Mouse (Mus musculus) embryonic facial prominence, embryonic 14.5 days (tissue): ENCODE results near the gene Cwc22. TPM values are rescaled to one million over a fixed set of nuclear protein-coding genes. Genes with fewer than 3 reads are reported as not detected.
"Not testable (repeated sequence)": the region's sequence is repeated elsewhere in the genome, so short reads cannot be mapped to it uniquely, and the experiment has no call there.

ENCODE experiments used
- ATAC-seq: fragments of 200-750 bp; cut with Nextera tagmentation; 2 replicates; pipeline ENCODE4 v1.8.0; 2017; ENCODE audit warnings: low read depth, moderate number of reproducible peaks, moderate TSS enrichment
- DNase-seq: peaks from one replicate; pipeline ENCODE4 v3.0.0-alpha.2; 2015; ENCODE audit warnings: low spot score
- H3K27ac ChIP-seq: fragments of 300-500 bp; sonication (generic); replicated peaks from 2 replicates; pipeline ENCODE4 v1.5.1; 2014; ENCODE audit warnings: low read depth, mild to moderate bottlenecking, low read length, moderate library complexity
- H3K27me3 ChIP-seq: fragments of 300-500 bp; sonication (generic); replicated peaks from 2 replicates; pipeline ENCODE4 v1.6.1; 2014; ENCODE audit warnings: low read length; ENCODE audit not compliant: control insufficient read depth, insufficient read depth
- H3K36me3 ChIP-seq: fragments of 300-500 bp; sonication (generic); 2 replicates; pipeline ENCODE4 v1.6.1; 2014; ENCODE audit warnings: low read length, mixed read lengths; ENCODE audit not compliant: control insufficient read depth, insufficient read depth
- H3K4me1 ChIP-seq: fragments of 300-500 bp; sonication (generic); 2 replicates; pipeline ENCODE4 v1.6.1; 2014; ENCODE audit warnings: antibody characterized with exemption, low read length; ENCODE audit not compliant: control insufficient read depth, insufficient read depth
- H3K4me2 ChIP-seq: fragments of 300-500 bp; sonication (generic); 2 replicates; pipeline ENCODE4 v1.6.1; 2014; ENCODE audit warnings: low read depth, mild to moderate bottlenecking, low read length, moderate library complexity, mixed read lengths
- H3K4me3 ChIP-seq: fragments of 300-500 bp; sonication (generic); 2 replicates; pipeline ENCODE4 v1.5.1; 2014; ENCODE audit warnings: low read depth, mild to moderate bottlenecking, low read length
- H3K9ac ChIP-seq: fragments of 300-500 bp; sonication (generic); 2 replicates; pipeline ENCODE4 v1.6.1; 2014; ENCODE audit warnings: low read depth, mild to moderate bottlenecking, low read length, moderate library complexity, mixed read lengths
- H3K9me3 ChIP-seq: fragments of 300-500 bp; sonication (generic); 2 replicates; pipeline ENCODE4 v1.6.1; 2016; ENCODE audit warnings: low read length; ENCODE audit not compliant: control insufficient read depth
- WGBS: fragments of 180-500 bp; shearing (Covaris S2); extraction: QIAGEN DNeasy Blood & Tissue Kit; methylation state at CpG from one replicate; pipeline ENCODE4 v1.1.7; 2014; 5-methylcytosine and 5-hydroxymethylcytosine counted together
- polyA plus RNA-seq: library from polyadenylated mRNA; unstranded; fragments of >200 nt; fragmentation: Nextera tagmentation; extraction: Ambion mirVana; gene quantifications from 2 replicates; pipeline ENCODE4 v1.2.1, GENCODE M21; 2014

Gene Cwc22
- polyA plus RNA-seq, 1 experiment from 2014 or later: 26.6 TPM

DNA sequence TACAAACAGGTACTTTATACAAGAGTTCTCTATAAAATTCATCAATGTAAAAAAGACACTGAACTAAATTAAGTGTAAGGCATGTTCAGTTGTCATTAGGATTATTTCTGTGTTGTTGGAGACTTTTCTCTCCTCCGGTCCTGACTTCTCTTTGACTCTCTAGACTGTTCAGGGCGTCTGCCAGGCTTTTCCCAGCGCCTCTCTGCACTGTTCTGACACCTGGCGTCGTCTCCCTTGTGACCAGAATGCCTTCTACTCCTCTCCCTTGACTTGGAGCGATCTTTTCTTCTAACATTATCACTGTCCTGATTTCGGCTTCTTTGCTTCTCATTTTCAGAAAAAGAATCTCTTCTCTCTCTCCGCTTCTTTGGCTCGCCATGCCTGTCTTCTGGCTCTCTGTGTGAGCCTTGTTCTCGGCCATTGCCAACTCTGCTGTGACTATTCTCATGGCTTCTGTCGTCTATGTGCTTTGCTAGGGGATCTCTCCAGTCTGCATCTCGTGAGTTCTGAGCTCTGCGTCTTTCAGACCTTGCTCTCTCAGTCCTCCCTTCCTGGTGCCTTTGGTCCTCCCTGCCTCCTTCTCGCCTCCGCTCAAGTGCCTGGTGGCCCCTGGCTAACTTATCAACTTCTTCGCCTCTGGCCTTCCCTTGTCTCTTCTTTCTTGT is 50.1 kb downstream of the Cwc22 start:
- H3K36me3 ChIP-seq: peaks cover 72% of the 10 kb centered on the region
- not testable (repeated sequence) for H3K9ac ChIP-seq, H3K27me3 ChIP-seq, H3K4me1 ChIP-seq, H3K9me3 ChIP-seq, ATAC-seq, H3K4me2 ChIP-seq, DNase-seq, H3K4me3 ChIP-seq, H3K27ac ChIP-seq
- 95% methylated on average over 16 of the region's 16 CpGs for WGBS

DNA sequence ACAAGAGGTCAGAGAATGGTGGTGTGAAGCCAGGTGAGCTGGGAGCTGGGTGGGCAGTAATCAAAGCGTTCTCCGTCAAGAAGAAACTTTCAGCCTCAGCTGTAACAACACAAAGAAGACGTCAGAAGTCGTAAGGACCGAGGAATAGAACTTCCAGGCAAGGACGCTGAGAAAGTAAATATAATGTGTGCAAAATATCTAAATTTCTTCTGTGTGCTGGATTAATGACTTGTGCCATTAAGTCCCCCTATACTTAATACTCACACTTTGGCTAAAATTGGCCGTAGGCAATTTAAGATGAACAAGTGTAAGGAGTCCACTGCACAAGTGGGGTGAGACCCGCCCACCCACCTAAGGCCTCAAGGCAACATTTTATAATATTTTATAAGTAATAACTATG is 51.3 kb downstream of the Cwc22 start:
- Histone ChIP-seq H3K9ac (no peak overlapping the region), H3K4me2 (no peak overlapping the region), H3K36me3 (peaks cover 65% of the 10 kb centered on the region), H3K9me3 (0 out of 2 replicates have a peak, but pooled peaks cover 7% of the 10 kb centered on the region), H3K4me3 (no peak overlapping the region), H3K27ac (no peak overlapping the region), H3K4me1 (no peaks in the 10 kb centered on the region), H3K27me3 (no peaks in the 10 kb centered on the region)
- WGBS: 91% methylated on average over 8 of the region's 8 CpGs
- ATAC-seq: no peak
- no peak for DNase-seq

- H3K9ac ChIP-seq: no peak overlapping the region
- no peak for DNase-seq
- WGBS: 95% methylated on average over 8 of the region's 8 CpGs
- no peak overlapping the region for H3K27ac ChIP-seq
- peaks cover 51% of the 10 kb centered on the region for H3K36me3 ChIP-seq
- H3K4me3 ChIP-seq: no peak overlapping the region
- H3K9me3 ChIP-seq: 0 out of 2 replicates have a peak, but pooled peaks cover 7% of the 10 kb centered on the region
- H3K4me2 ChIP-seq: no peak overlapping the region
- H3K4me1 ChIP-seq: no peaks in the 10 kb centered on the region
- no peaks in the 10 kb centered on the region for H3K27me3 ChIP-seq
- ATAC-seq: no peak
Observed at GRCm38 (mm10) chr2:77893505-77893904, 52.7 kb downstream of the Cwc22 start.

DNA sequence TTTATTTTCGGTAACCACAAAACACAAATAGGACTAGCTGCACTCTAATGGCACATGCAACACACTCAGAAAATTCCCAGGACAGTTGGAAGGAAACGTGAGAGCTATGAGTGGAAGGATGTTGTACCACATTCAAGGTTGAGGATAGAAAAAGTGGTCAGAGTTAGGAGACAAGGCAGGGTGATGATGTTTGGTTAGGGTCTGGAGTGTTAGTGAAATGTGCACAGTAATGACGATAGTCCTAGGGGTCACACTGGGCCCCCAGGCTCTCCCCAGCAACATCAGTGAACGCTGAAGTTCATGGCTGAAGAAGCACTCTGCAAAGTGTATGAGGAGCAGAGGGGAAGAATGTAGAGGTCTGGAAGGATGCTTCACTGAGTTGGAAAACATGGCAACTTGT is 53.6 kb downstream of the Cwc22 start:
- 87% methylated on average over 4 of the region's 4 CpGs for WGBS
- no peak overlapping the region for H3K27ac ChIP-seq
- no peak for ATAC-seq

GRCm38 (mm10) chr2:77890836-77891438 is 55.2 kb downstream of the Cwc22 start:
- Histone ChIP-seq H3K27me3 (no peaks in the 10 kb centered on the region), H3K4me3 (no peak overlapping the region), H3K27ac (no peak overlapping the region), H3K4me1 (no peaks in the 10 kb centered on the region), H3K36me3 (peaks cover 33% of the 10 kb centered on the region), H3K4me2 (no peak overlapping the region), H3K9ac (no peak overlapping the region), H3K9me3 (0 out of 2 replicates have a peak, but pooled peaks cover 7% of the 10 kb centered on the region)
- 95% methylated on average over 5 of the region's 5 CpGs for whole genome bisulfite sequencing
- DNase-seq (no peak), ATAC-seq (no peak)

More for the DNA sequence above, 53.6 kb downstream of the Cwc22 start:
- Histone ChIP-seq H3K4me1 (no peaks in the 10 kb centered on the region), H3K4me3 (no peak overlapping the region), H3K36me3 (peaks cover 41% of the 10 kb centered on the region), H3K9me3 (0 out of 2 replicates have a peak, but pooled peaks cover 7% of the 10 kb centered on the region), H3K9ac (no peak overlapping the region), H3K27me3 (no peaks in the 10 kb centered on the region), H3K4me2 (no peak overlapping the region)
- DNase-seq: no peak

DNA sequence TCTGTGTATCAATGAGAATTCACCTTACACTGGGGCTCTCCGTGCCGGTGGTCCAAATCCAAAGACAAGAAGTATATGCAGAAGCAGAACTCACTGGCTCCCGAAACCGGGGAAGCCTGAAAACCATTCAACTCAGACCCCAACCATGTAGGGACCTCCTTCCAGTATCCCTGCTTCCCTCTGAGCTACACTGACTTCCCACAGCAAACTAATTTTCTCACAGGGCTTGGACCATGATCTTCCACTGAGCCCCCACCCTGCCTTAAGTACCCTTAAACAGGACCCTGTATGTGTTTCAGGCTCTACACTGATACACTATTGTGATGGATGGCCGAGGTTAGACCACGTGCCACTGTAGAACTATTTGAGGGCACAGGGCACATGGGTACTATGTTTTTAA is 56.2 kb downstream of the Cwc22 start:
- 92% methylated on average over 6 of the region's 6 CpGs for WGBS
- ATAC-seq (no peak), DNase-seq (no peak)
- Histone ChIP-seq H3K4me3 (no peak overlapping the region), H3K27ac (no peak overlapping the region), H3K4me2 (no peak overlapping the region), H3K9ac (no peak overlapping the region), H3K9me3 (0 out of 2 replicates have a peak, but pooled peaks cover 7% of the 10 kb centered on the region), H3K4me1 (no peaks in the 10 kb centered on the region), H3K27me3 (no peaks in the 10 kb centered on the region), H3K36me3 (peaks cover 27% of the 10 kb centered on the region)

- Histone ChIP-seq H3K36me3 (peaks cover 21% of the 10 kb centered on the region), H3K9ac (no peak overlapping the region), H3K27me3 (no peaks in the 10 kb centered on the region), H3K9me3 (0 out of 2 replicates have a peak, but pooled peaks cover 7% of the 10 kb centered on the region), H3K4me3 (no peak overlapping the region), H3K4me2 (no peak overlapping the region), H3K4me1 (no peaks in the 10 kb centered on the region), H3K27ac (no peak overlapping the region)
- ATAC-seq: no peak
- DNase-seq: no peak
- WGBS: 89% methylated on average over 5 of the region's 5 CpGs
Observed at GRCm38 (mm10) chr2:77889401-77889800, 56.8 kb downstream of the Cwc22 start.

DNA sequence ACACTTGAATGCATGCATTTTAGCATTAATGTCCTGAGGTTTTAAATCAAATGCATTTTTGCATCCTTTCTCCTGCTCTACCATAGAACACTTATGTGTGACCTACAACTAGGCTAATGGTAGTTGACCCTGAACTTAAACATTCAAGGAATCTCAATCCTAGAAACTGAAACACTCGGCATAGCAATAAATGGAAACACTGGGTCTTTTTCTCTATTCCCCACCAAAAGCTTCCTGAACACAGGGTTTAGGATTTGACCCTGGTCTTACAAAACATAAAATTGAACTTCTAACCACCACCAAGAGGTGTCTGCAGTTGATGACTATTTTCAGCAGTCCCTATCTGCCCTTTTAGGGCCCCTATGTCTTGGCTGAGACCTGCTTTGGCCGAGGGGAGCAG is 57.3 kb downstream of the Cwc22 start:
- Histone ChIP-seq H3K9me3 (0 out of 2 replicates have a peak, but pooled peaks cover 7% of the 10 kb centered on the region), H3K4me3 (no peak overlapping the region), H3K27me3 (no peaks in the 10 kb centered on the region), H3K36me3 (peaks cover 15% of the 10 kb centered on the region), H3K4me1 (no peaks in the 10 kb centered on the region), H3K27ac (no peak overlapping the region), H3K9ac (no peak overlapping the region), H3K4me2 (no peak overlapping the region)
- no peak for ATAC-seq
- WGBS: 76% methylated on average over 2 of the region's 2 CpGs
- DNase-seq: no peak

GRCm38 (mm10) chr2:77888056-77888455 is 58.1 kb downstream of the Cwc22 start:
- no peak overlapping the region for H3K4me3 ChIP-seq
- 89% methylated on average over 6 of the region's 6 CpGs for WGBS
- H3K4me2 ChIP-seq: no peak overlapping the region
- 0 out of 2 replicates have a peak, but pooled peaks cover 7% of the 10 kb centered on the region for H3K9me3 ChIP-seq
- DNase-seq (no peak), ATAC-seq (no peak)
- no peaks in the 10 kb centered on the region for H3K27me3 ChIP-seq
- H3K4me1 ChIP-seq: no peaks in the 10 kb centered on the region
- peaks cover 8% of the 10 kb centered on the region for H3K36me3 ChIP-seq
- H3K9ac ChIP-seq: no peak overlapping the region
- H3K27ac ChIP-seq: no peak overlapping the region
